Mouse (Mus musculus) adrenal gland, postnatal 10 days (tissue): ENCODE results near the gene Fstl4. TPM values are rescaled to one million over a fixed set of nuclear protein-coding genes. Genes with fewer than 3 reads are reported as not detected.

Source experiments
- DNase-seq: peaks from one replicate; pipeline ENCODE4 v3.0.0; 2021; ENCODE audit warnings: mixed read lengths
- total RNA-seq, 2 experiments: library from RNA; stranded (reverse); gene quantifications; 2 replicates each; pipeline ENCODE4 v1.2.3; 2021

The Fstl4 gene
- total RNA-seq, 2 experiments from 2014 or later, result 0.58 to 0.72 TPM

- no peak for DNase-seq
Measured at GRCm38 (mm10) chr11:53019509-53019908, 255.1 kb downstream of the Fstl4 start.

- no peak for DNase-seq
Measured at GRCm38 (mm10) chr11:53024403-53024802, 260.0 kb downstream of the Fstl4 start.

DNA sequence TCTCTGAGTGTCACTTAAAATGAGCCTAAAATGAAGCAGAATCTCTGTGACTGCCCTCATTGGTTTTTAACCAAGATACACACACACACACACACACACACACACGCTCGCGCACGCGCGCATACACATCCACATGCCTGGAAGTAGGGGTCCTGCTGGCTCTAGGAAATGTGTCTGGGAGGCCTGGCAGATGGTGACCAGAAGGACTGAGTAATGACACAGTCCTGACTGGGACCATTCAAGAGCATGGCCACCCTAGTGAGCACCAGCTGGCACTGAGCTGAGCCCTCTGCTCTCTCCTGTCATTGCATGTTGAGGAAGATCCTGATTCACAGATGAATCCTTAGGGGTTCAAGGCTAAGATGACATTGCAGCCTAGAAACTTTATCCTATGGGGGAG, 261.3 kb downstream of the Fstl4 start:
- no peak for DNase-seq

DNA sequence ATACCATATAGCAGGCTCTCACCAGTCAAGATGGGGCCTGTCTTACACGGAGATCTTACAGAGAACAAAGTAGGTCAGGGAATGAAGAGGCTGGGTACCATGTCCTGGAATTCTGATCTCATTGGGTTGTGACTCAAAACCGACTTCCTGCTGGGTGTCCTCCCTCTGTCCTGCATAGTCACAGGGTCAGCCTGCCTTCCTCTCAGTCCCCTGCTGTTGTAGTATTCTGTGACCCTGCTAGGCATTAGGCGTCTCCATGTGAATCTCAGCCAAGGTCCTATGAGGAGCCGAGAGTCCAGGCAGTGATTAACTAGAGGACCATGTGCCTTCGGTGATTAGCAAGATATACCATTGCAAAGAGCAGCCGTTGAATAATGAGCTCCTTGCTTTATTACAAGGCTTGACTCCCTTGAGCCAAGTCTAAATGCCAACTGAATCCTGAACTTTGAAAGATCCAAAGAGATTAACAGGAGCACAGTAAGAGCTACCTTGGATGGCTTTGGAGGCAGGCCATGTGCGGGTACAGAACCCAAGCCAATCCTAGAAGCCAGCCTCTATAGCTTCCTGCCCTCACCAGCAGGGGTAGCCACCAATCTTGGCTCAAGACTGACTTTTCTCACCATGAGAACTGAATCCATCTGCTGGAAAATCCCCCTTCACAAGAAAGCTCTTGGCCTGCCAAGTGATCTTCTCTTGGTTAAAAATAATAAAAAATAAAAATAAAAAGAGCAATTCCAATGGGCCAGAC, 264.2 kb downstream of the Fstl4 start:
- no peak for DNase-seq

- DNase-seq, result no peak
Measured at GRCm38 (mm10) chr11:53031777-53032176, 267.3 kb downstream of the Fstl4 start.

- DNase-seq, result peak; percentile 92
Measured at GRCm38 (mm10) chr11:53032336-53032735, 267.9 kb downstream of the Fstl4 start.

DNA sequence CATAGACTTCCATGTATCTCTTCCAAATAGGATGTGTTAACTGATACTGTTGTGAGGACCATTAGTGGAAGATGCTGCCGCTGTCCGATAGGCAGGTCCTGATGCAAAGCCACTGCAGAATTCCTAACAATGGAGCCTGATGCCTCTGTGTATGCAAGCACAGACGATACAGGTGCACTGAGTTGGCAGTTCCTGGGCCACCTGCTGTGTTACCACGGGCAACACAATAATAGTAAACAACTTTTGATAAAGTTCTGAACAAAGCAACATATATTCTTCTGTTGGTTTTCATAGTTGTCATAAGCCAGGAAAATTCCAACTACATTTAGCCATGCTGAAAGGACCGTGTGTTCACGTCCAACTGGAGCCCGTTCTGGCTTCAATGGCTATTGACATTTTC, 271.0 kb downstream of the Fstl4 start:
- no peak for DNase-seq

- DNase-seq, result no peak
Measured at GRCm38 (mm10) chr11:53046850-53047249, 282.4 kb downstream of the Fstl4 start.

- DNase-seq, result no peak
Measured at GRCm38 (mm10) chr11:53054151-53054550, 289.7 kb downstream of the Fstl4 start.

DNA sequence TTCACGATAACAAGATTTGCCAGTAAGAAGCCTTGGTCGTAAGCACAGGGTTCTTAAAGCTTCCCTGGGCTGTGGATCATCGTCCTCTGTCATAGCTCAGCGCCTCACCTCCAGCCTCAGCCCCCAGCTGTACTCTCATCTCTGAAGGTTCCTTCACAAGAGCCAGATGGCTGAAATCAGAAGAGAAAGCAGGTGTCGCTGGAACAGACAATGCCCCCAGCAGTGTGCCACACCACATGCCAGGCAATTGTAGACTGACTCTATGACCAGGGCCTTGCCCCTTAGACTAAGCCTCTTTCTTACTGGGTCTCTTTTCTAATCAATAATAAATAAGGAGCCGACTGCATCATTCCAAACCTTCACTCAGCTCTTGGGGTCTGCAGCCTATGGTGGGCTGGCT, 291.5 kb downstream of the Fstl4 start:
- DNase-seq, result no peak

DNA sequence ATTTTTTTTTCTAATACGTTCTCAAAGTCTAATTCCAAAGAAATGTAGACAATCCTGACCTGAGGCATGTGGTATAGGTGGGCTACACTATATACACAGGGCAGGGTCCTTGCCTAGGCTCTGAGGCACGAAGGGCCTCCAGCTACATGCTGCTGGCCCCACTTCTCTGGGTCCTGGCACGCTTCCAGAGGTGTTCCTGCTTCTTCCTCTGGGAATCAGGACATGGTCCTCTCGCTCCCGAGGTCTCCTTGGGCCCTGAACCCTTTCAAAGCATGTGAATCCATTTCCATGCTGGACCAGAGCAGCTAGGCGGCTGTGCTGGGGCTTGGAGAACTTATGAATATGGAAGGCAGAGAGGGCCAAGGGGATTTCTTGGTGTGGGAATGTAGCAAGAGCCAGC, 292.3 kb downstream of the Fstl4 start:
- DNase-seq, result no peak

DNA sequence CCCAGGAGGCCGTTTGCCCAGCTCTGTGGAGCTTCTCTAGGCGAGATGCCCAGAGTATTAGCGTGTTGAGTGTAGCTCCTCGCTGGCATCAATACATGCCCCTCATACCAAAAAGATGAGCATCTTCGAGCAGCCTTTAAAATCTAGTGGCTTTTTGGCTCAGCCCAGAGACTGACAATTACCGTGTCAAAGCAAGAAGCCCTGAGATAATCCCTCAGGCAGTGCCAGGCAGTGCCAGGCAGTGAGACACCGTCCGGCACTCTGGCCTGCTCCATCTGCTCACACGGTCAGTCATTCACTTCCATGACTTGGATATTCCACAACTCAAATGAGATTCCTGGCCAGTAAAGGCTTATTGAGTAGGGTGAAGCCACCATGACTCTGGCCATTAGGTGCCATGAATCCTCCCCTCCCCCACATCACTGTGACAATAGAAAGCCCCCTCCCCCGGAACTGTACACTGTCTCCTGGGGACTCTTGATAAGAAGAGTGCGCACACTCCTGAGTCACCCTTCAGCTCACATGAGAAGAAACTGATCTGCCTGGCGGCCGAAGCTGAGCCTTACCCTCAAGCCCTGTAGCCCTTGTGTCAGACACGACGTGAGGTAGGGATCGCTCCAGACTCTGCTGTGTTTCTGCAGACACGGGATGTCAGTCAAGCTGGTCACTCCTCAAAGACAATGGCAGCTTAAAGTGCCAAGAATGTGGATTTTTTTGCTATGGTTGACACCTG, 293.6 kb downstream of the Fstl4 start:
- DNase-seq, result no peak

GRCm38 (mm10) chr11:53058557-53058956, 294.1 kb downstream of the Fstl4 start:
- no peak for DNase-seq

DNA sequence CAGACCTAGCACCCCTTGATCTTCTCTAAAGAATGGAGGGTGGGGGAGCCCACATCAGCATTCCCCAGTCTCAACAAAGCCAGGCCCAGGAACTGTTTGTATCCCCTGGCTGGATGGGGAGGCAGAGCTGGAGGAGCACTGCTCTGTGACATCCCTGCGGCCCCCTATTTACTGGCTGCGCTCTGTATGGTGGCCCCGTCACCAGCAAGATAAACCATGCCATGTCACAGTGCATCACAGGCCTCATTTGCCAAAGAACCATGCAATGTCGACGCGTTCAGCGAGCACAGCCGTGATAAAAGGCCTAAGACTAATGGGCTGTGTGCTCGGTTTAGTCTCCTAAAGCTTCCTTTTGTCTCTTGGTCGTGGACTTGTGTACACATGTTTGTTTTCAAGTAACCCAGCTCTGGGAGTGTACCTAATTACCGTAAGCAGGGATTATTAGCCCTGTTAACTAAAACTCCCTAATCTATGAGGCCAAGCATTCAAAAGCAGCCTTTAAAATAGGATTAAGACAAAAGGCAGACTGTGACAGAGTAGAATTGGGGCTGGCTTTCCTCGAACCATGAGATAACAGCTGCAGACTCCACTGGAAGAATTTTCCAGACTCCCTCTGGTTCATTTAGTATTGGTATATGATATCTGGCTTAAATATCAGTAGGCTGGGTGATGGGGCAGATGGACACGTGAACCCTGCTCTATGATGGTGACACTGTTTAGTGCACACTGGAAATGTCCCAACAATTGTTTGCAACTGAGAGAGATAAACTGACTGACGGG, 303.5 kb downstream of the Fstl4 start:
- no peak for DNase-seq

DNA sequence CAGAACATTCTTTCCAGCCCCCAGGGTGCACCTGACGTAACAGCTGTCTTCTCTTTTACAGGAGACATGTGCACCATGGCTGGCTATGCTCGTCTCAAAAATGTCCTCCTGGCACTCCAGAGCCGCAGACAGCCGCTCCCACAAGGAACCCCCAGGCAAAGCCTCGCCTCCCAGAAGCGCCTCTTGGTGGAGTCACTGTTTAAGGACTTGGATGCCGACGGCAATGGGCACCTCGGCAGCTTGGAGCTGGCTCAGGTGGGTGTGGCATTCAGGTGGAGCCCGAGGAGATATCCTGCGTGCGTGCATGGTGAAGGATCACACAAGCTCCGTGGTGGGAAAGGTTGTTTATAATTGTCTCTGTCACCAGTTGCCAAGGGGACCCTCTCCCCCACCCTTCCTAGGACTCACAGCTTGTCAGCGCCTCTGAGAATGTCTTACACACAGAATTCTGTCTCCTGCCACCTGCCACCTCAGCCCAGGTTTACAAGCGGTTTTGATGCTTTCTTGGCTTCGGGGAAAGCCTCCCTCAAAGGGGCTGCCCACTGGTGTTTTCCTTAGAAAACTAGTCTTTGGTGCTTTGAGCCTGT, 304.1 kb downstream of the Fstl4 start:
- no peak for DNase-seq

DNA sequence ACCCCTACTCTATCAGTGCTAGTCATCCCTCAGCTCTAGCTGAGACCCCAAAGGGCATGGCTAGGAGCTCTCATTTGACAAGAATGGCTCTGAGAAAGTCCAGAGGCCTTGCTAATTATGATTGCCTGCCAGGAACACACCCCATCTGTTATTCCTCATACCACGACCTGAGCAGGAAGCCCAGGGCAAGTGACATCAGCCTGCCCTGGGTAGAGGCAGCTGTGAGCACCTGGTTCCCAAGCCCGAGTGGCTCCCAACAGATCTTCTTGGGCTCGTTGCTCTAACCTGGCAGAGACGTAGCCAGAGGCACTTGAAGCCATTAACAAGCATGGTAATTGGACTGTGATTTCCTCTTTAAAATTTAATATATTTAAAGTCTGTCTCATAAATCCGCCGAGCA, 305.3 kb downstream of the Fstl4 start:
- DNase-seq, result no peak

DNA sequence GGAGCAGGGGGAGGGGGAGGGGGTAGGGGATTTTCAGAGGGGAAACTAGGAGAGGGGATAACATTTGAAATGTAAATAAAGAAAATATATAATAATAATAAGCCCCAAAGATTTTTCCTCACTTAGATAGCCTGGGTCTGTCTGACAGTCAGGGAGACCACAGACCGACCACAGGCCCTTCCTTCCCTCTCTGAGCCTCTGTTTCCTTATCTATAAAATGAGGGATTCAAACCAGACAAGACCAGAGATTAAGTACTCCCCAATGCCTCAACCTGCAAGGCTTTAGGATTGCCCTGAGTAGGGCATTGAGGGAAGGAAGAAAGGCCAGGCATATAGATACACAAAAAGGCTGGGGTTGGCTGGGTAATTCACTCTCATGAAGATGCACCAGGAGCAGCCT, 307.2 kb downstream of the Fstl4 start:
- DNase-seq, result no peak

DNA sequence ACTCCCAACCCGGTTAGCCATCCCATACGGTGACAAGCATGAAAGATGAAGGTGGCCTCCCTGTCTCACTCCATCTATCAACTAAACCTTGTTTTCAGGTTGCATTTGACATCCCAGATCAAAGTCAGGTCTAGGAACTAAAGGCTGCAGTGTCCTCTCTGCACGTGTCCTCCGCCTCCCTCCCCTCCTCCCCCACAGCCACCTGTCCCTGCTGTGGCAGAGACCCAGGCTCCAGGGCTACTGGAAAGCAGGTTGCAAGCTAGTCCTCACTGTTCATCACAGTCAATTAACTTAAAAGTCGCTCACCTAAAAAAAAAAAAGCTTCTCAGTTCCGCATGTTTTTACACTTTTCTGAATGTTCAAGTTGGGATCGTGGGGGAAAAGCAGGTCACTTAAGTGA, 313.2 kb downstream of the Fstl4 start:
- DNase-seq, result no peak

DNA sequence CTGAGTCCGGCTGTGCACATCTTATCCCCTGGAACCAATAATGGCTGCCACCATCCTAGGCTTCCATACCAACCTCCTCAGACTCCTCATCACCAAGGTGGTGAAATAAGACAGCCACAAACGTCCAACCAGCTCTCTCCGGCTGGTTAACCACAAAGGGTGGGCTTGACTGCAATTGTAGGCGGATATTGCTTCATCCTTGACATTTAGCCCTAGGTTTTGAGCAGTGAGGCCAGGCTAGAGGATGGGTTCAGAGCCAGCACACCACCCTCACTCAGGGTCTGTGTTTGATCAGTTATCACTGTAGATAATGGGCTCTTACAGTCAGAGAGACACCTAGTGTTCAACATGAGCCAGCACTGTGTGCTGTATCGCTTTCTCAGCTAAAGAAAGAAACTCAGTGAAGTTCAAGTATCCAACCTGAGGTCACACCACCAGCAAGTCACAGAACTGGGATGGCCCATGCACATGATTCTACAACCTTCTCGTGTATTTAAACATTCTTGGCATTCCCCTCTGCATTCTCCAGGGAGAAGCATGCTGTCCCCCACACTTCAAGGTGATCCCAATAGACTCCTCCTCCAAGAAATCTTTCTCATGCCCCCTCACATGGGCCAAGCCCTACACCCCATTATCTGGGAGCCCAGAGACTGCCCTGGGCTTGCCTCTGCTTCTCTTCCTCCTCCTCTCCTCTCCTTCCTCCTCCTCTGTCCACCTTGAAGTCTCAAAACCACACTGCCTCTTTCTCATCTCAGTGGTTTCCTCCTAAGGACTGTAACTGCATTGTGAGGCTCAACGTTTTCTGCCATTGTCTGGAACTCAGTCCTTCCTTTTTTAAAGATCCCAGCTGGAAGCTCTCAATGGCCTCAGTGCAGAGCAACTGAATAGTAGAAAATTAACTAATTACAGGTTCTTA, 314.2 kb downstream of the Fstl4 start:
- no peak for DNase-seq

DNA sequence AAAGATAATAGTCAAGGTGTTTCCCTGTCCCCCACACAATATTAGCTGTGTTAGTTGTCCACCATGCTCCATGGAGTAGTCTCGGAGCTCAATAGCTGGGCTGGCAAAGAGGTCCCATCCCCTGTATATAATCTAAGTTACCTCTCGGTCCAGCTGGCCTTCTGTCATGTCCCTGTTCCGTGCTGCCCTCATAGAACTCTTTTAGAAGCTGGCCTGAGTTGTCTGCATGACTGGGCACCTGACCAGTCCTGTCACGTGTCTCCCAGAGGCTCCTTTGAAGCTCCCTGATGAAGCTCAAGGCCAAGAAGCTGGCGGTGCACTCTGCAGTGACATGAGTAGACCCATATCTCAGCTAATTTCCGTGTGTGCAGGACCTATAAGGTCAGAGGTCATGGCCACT, 316.9 kb downstream of the Fstl4 start:
- no peak for DNase-seq

GRCm38 (mm10) chr11:53085367-53085766, 320.9 kb downstream of the Fstl4 start:
- peak; percentile 23 for DNase-seq
